Mouse (Mus musculus): ENCODE data around the gene Magix.
"Not testable (repeated sequence)": the region's sequence is repeated elsewhere in the genome, so short reads cannot be mapped to it uniquely, and the experiment has no call there.

Magix gene

DNA sequence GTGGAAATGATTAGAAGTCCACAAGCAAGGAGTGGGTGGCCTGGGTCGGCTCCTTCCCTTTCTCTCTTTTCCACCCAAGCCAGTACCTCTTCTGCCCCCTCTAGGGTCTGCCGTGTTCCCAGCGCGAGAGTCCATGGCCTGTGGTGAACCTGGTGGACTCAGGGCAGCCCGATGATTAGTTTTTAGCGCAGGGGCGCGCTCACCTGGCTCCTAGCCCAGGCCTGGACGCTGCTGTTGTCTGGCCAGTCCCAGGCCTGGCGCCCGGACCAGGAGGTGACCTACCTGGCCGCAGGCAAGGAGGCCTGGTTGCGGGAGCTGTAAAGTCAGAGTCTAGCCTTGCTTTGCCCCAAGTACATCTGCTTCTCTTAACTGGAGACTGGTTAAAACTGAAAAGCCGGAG, at the start of gene Magix:
Gene Magix, minus strand, starts transcription at position 388 of the 400 bp plus-strand sequence.
- no peak for DNase-seq (ENCODE audit: low spot score)

GRCm38 (mm10) chrX:7728922-7729265, 47.8 kb upstream of the Magix start:
- no peak for DNase-seq (ENCODE audit: low spot score)

DNA sequence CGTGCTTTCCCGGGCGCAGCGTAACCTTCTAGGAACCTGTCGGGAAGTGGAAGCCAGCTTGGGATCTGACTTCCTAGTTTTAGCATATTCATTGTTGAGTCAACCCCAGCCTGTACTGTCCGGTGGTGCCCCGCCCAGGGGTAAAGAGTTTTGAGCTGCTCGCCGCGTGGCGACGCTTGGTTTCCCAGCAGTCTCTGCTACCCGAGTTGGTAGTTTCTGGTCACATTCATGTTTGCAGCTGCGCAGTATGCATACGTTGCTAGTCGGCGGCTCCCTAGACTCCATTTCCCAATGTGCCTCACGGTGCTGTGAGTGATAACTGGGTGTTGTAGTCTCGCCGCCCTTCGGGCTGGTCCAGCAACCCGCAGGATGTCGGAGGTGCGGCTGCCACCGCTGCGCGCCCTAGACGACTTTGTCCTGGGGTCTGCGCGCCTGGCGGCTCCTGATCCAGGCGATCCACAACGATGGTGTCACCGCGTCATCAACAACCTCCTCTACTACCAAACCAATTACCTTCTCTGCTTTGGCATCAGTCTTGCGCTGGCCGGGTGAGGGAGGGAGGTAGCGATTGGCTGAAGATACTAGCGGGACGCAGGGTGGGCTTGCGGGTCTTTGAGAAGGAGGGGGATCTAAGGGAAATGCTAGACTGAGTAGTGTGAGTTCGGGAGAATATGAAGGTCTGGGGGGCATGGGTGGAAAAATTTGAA, 47.3 kb upstream of the Magix start, which contains the start of gene Praf2:
Gene Praf2, plus strand, starts transcription at position 225 of the 707 bp plus-strand sequence.
- peak; percentile 82 for DNase-seq (ENCODE audit: low spot score)

GRCm38 (mm10) chrX:7727176-7727575, 46.1 kb upstream of the Magix start:
- no peak for DNase-seq (ENCODE audit: low spot score)

DNA sequence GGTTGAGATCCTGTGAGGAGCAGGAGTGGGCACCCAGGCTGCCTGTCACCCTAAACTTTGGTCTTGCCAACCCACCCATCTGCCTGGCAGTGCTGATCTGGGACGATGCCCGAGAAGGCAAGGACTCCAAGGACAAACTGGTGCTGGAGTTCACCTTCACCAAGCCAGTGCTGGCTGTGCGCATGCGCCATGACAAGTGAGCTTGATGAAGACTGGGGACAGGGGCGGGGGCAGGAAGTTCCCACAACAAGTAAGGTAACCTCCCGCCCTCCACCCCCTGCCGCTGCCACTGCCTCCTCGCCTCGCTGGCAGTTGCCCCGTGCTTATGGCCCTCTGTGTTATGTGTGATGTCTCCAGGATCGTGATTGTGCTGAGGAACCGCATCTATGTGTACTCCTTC, 44.8 kb upstream of the Magix start:
- DNase-seq (ENCODE audit: low spot score): no peak

DNA sequence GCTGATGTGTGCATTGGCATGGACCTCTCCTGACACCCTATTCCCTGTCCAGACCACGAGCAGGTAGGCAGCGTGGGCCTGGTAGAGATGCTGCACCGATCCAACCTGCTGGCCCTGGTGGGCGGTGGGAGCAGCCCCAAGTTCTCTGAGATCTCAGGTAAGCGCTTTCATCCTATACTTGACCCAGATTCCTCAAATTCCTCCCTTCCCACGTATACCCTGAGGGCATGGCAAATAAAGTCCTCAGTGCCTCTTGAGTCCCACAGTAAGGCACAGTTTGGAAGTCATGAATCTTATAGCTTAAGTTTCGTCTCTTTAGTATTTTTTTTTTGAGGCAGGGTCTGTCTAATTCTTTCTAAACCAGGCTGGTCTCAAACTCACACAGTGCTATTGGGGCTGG, 43.1 kb upstream of the Magix start:
- no peak for DNase-seq (ENCODE audit: low spot score)

- DNase-seq (ENCODE audit: low spot score): no peak
Measured at GRCm38 (mm10) chrX:7722691-7723090, 41.6 kb upstream of the Magix start.

DNA sequence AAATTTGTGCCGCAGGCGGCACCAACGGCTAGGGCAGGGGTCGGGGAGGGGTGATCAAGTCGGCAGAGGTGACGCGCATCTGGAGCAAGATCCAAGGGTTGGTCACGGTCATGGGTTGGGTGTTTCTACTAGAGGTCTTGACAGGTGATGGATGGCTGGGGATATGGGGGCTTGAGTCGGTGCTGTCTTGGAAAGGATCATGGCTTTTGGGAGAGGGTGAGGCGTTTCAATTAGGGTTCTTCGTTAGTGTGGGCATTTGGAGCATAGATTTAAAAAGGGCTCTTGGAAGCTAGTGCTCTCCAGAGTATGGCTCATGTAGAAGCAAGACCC, 41.2 kb upstream of the Magix start:
- no peak for DNase-seq (ENCODE audit: low spot score)

DNA sequence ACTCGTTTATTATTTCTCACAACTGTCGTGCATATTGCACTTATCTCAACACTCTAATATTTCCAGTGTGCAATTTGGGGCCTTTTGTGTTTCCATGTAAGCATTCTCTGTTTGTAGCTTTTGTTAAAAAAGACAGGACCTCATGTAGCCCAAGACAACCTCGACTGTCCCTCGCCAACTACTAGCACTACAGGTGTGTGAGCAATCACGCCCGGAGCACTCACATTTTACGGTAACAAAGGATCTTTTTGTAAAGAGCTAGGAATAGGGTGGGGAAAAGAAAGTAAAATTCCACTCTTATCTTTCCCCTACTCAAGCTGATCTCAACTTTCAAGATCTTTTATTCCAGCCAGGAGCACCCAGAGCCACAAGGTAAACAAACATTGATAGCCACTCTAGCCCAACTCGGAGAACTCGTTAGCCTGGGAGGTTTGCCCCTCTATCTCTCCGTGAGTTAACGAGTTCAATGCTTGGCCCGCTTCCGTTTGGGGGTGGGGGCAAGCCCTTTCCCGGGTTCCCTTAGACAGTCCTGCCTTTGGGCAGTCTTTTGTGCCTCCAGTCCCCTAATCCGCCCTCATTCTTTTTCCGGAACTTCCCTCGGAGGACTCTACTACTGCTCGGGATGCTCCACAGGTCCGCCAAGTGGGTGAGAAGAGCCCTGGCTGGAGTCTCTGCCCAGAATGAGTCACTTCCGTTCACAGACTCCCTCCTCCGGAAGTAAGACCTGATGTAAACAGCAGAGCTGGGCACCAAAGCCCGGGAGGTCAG, 40.6 kb upstream of the Magix start, which contains the start of gene Gm45208:
Gene Gm45208, plus strand, starts transcription at position 732 of the 768 bp plus-strand sequence.
- peak; percentile 60 for DNase-seq (ENCODE audit: low spot score)

DNA sequence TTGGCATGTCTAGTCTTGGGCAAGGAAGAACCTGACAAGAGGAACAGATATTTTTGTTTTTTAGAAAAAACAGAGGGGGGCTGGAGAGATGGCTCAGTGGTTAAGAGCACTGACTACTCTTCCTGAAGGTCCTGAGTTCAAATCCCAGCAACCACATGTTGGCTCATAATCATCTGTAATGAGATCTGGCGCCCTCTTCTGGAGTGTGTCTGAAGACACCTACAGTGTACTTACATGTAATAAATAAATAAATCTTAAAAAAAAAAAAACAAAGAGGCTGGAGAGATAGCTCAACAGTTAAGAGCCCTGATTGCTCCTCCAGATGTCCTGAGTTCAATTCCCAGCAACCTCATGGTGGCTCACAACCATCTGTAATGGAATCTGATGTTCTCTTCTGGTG, 35.0 kb upstream of the Magix start:
- DNase-seq (ENCODE audit: low spot score): not testable (repeated sequence)

DNA sequence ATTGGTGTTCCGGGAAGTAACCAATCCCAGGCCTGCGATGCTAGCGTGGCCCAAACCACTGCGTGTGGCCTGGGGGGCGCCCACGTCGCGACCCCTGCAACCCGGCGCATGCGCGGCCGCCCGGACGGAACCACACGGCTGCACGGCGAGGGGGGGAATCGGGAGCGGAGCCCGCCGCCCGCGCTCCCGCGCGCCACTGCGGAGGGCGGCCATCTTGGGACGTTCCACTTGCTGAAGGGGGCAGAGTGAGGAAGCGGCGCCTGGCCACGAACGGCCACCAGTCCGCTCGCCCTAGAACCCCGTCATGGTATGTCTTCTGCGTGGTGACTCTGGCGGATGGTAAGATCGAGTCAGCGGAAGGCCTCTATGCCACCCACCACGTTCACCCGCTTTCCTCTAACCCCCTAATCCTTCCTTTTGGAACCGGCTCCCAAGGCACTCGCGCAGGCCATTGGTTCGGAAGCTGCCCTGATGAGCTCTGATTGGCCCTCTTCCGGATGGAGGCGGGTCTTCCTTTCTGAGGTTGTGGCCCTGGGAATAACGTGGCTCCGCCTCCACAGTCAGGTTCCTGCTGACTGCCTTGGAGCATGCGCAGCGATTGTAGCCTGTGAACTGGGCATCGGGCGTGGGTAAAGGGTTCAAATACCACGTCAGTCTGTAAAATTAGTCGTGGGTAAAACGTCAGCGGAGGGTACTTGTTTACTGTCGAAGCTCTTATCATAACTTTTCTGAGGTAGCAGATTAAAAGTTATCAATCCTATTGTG, 33.3 kb upstream of the Magix start, which contains the start of gene Wdr45:
Gene Wdr45, plus strand, starts transcription at position 199 of the 765 bp plus-strand sequence.
- peak; percentile 95 for DNase-seq (ENCODE audit: low spot score)

- not testable (repeated sequence) for DNase-seq (ENCODE audit: low spot score)
Measured at GRCm38 (mm10) chrX:7713764-7714134, 32.7 kb upstream of the Magix start.

DNA sequence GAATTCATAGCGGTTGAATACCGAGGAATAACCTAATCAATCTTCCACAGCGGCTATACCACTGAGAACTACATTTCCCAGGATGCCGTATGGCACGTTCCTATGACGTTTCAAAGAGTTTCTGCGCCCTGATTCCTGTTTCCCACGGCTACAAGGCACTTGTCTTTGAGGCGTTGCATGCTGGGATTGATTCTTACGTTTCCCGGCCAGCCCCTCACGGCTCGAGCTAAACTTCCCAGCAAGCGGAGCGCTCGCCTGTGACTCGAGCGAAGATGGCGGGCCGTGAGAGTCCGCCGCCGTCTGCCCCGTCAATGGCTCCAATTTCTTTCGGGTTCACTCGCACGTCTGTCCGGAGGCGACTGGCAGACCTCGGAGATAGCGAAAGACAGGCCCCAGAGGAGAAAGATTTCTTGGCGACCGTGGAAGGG, 15.9 kb upstream of the Magix start, which contains the start of gene Gpkow:
Gene Gpkow, plus strand, starts transcription at position 178 of the 428 bp plus-strand sequence.
- DNase-seq (ENCODE audit: low spot score): peak; percentile 85

- DNase-seq (ENCODE audit: low spot score): no peak
Measured at GRCm38 (mm10) chrX:7696520-7696919, 15.5 kb upstream of the Magix start.

DNA sequence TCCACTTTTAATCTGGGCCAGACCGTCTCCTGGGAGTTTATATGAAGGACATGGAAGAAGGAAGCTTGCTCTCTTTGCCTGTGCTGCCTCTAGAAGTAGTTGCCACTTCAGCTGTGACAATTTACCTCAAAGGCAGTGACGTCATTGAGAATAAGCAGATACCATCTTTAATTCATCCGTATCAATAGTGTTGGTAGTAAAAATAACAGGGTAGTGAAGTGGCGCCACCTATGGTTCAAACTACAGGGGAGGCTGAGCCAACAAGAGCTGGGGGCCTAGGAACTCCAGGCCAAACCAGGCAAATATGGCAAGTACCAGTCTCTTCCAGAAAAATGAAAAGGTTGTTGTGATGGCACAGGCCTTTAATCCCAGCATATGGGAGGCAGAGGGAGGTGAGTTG, 11.8 kb upstream of the Magix start:
- peak; percentile 28 for DNase-seq (ENCODE audit: low spot score)

- DNase-seq (ENCODE audit: low spot score): no peak
Measured at GRCm38 (mm10) chrX:7690486-7690885, 9.4 kb upstream of the Magix start.

- DNase-seq (ENCODE audit: low spot score): no peak
Measured at GRCm38 (mm10) chrX:7688321-7688720, 7.3 kb upstream of the Magix start.

DNA sequence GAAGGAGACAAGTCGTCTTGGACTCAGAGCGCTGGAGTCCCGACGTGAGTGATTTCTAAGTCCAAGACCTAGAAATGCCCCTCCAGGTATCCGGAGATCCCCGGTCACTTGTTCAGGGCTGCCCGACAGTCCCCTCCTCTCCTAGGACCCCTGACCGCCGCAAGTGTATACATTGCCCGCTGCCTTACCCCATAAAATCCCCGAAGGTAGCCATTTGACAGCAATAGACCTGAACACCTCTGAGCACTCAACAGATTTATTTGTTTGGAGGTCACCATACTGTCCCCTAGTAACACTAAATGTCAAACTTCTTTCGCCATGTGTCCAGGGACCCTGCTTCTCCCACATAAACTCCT, 1.0 kb downstream of the Magix start:
- DNase-seq (ENCODE audit: low spot score): no peak

GRCm38 (mm10) chrX:7679405-7680056, 1.5 kb downstream of the Magix start:
- DNase-seq (ENCODE audit: low spot score): peak; percentile 88

- DNase-seq (ENCODE audit: low spot score): no peak
Measured at GRCm38 (mm10) chrX:7678986-7679385, 2.1 kb downstream of the Magix start.

DNA sequence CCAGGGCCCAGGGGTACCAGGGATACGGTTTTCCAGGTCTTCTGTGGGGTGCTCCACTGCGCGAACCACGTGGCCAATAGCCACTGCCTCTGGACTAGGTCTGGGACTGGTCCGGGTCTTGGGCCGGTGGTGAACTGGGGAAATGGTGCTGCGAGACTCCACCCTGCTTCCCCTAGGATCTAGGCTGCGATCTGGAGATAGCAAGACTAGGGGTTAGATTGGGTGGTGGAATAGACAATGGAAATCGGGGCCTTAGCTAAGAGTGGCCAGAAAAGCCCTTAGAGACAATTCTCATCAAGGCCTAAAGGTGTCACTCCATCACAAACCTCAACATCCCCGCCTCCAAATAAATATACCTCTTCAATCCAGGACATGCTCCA, 6.1 kb downstream of the Magix start:
- DNase-seq (ENCODE audit: low spot score): no peak

DNA sequence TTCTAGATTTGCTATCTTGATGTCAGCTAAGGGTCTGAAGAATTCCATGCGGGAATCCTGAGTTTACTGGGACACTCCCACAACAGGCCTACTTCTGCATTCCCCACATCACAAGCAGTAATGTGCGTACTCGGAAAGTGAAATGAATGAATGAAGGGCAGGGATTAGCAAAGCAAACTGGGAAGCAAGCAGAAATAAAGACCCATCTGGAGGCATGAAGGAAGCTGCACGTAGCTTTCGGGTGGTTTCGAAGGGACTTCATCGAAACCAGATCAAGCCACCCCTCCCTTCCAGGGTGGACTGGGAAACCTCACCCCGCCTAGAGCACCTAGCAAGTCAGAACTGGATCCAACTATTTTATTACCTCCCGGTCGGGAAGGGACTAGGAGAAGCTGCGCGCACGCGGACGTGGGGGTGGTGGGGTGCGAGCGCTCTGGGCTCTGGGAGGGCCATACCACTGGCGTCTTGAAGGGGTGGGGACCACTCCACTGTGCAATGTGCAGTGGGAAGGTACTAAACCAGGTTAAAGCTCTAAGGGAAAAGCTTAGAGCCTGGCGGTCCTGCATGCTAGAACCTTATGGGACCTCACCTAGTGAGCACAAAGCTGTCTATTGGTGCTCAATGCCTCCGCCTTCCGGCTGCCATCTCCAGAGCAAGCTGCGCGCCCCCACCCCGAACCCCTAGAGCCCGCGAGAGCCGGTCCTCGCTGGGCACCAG, 6.6 kb downstream of the Magix start:
- DNase-seq (ENCODE audit: low spot score): no peak
